ENCODE assay signal across 14 mouse cellular contexts in genomic region chr12:106288791-106289515, GRCm38 (mm10).
A peak's percentile ranks its signal among the peaks of the same experiment; 100 is the strongest.
DNase-seq lines count a peak whose midpoint lies in the region; ATAC-seq and TF ChIP-seq lines count a peak whose summit lies in the region.
"Had no signal": no experiment of that assay in that cellular context is flagged by ENCODE, and none has a peak within 500 bp of the region (broad histone marks: within the 10 kb centered on the region; RNA-seq: fewer than 3 reads in every experiment).

No protein-coding gene starts in this region.

- TF ChIP-seq CTCF in layer of hippocampus, adult 2 months (conservative IDR thresholded peaks at IDR 0.05), result peak; percentile 32
- peak; percentile 30; the same call in 1 of the 2 replicates for TF ChIP-seq CTCF in E14TG2a.4 (conservative IDR thresholded peaks at IDR 0.05; ENCODE audit: low read length)
- no peak for TF ChIP-seq CTCF in kidney, adult 2 months (conservative IDR thresholded peaks at IDR 0.05; ENCODE audit: insufficient read depth, insufficient read length, low read depth, low read length)

- H3K4me3 ChIP-seq in layer of hippocampus, adult 2 months, result no peak overlapping the region
- no peak overlapping the region for H3K4me3 ChIP-seq in E14TG2a.4 (replicated peaks; ENCODE audit: low read length)
- H3K4me3 ChIP-seq in kidney, adult 2 months (ENCODE audit: insufficient read depth, low read depth, low read length), result no peak overlapping the region
- H3K4me3 ChIP-seq: megakaryocyte, embryonic 14.5 days had no signal

- H3K9me3 ChIP-seq in E14TG2a.4 (ENCODE audit: low read length), result peaks cover 16% of the 10 kb centered on the region

- H3K4me1 ChIP-seq in E14TG2a.4 (replicated peaks; ENCODE audit: low read depth, low read length), result no peaks in the 10 kb centered on the region
- no peaks in the 10 kb centered on the region for H3K4me1 ChIP-seq in kidney, adult 2 months (ENCODE audit: control insufficient read depth, insufficient read depth, low read length)
- H3K4me1 ChIP-seq: megakaryocyte, embryonic 14.5 days had no signal

- no peak overlapping the region for H3K27ac ChIP-seq in layer of hippocampus, adult 2 months
- no peak overlapping the region for H3K27ac ChIP-seq in kidney, adult 2 months (ENCODE audit: insufficient read depth, low read depth, low read length)

- no peak for DNase-seq in layer of hippocampus, adult 2 months (ENCODE audit: low spot score in 2 of 2)
- no peak for DNase-seq in layer of hippocampus, adult 9-11 months
- DNase-seq in kidney, adult 2 months, result peak; percentile 35
- DNase-seq in kidney, postnatal 36 days, result peak; percentile 11 to 28
- DNase-seq in urinary bladder, postnatal 4 days (ENCODE audit: low spot score in 2 of 2), result no peak
- no peak for DNase-seq in left cerebral cortex, adult 9 months (ENCODE audit: low spot score in 2 of 2)
- DNase-seq: B cell, adult 2 months; gastrocnemius, postnatal 36 days; liver; lung, adult 2 months had no signal

- whole genome bisulfite sequencing in kidney, adult 2 months, result 26% methylated on average over 23 of the region's 23 CpGs

- no peak for ATAC-seq in erythroblast, adult 5-6 weeks (replicated peaks; ENCODE audit: low FRiP score, poor library complexity, severe bottlenecking)
- ATAC-seq: inflammation-experienced regulatory T-cells, adult 6 months had no signal

- no peak for TF ChIP-seq POLR2A in kidney, adult 2 months (IDR thresholded peaks at IDR 0.05; ENCODE audit: low read depth, low read length)

- H3K27me3 ChIP-seq in E14TG2a.4 (ENCODE audit: insufficient read depth, low read length), result peaks cover 29% of the 10 kb centered on the region
- no peaks in the 10 kb centered on the region for H3K27me3 ChIP-seq in kidney, adult 2 months (replicated peaks; ENCODE audit: control insufficient read depth, insufficient read depth, low read length)
- H3K27me3 ChIP-seq: megakaryocyte, embryonic 14.5 days had no signal

- no peaks in the 10 kb centered on the region for H3K36me3 ChIP-seq in E14TG2a.4 (ENCODE audit: insufficient read depth, low read length)
- no peaks in the 10 kb centered on the region for H3K36me3 ChIP-seq in kidney, adult 2 months (ENCODE audit: control insufficient read depth, insufficient read depth, low read length)

Comparison
In these comparisons a context has a peak if more than half of its experiments do, and no peak if none do; other contexts are left out.
1. DNase-seq: peak in kidney, adult 2 months (single experiment) and kidney, postnatal 36 days (2 of 2); none in layer of hippocampus, adult 2 months (0 of 2), layer of hippocampus, adult 9-11 months (single experiment), urinary bladder, postnatal 4 days (0 of 2) and left cerebral cortex, adult 9 months (0 of 2).